Mouse (Mus musculus) forebrain, embryonic 10.5 days (tissue): Measurements from ENCODE around the gene Trim8. TPM values are rescaled to one million over a fixed set of nuclear protein-coding genes. Genes with fewer than 3 reads are reported as not detected.

Source experiments
- DNase-seq: peaks from one replicate; pipeline ENCODE4 v3.0.0-alpha.2; 2017; ENCODE audit warnings: low spot score; ENCODE audit errors: extremely low spot score
- H3K27ac ChIP-seq: fragments of 300-500 bp; sonication (generic); 2 replicates; pipeline ENCODE4 v1.5.1; 2016; ENCODE audit warnings: mild to moderate bottlenecking
- H3K27me3 ChIP-seq: fragments of 300-500 bp; sonication (generic); 2 replicates; pipeline ENCODE4 v1.6.1; 2016; ENCODE audit warnings: mild to moderate bottlenecking; ENCODE audit not compliant: poor library complexity, severe bottlenecking
- H3K36me3 ChIP-seq: fragments of 300-500 bp; sonication (generic); replicated peaks from 2 replicates; pipeline ENCODE4 v1.6.1; 2016; ENCODE audit warnings: mild to moderate bottlenecking, moderate library complexity
- H3K4me1 ChIP-seq: fragments of 300-500 bp; sonication (generic); 2 replicates; pipeline ENCODE4 v1.6.1; 2016
- H3K4me3 ChIP-seq: fragments of 300-500 bp; sonication (generic); 2 replicates; pipeline ENCODE4 v1.5.1; 2016; ENCODE audit warnings: mild to moderate bottlenecking, moderate library complexity
- H3K9me3 ChIP-seq: fragments of 300-500 bp; sonication (generic); 2 replicates; pipeline ENCODE4 v1.6.1; 2016; ENCODE audit warnings: mild to moderate bottlenecking, moderate library complexity
- WGBS: fragments of 180-500 bp; shearing (Covaris S2); methylation state at CpG from one replicate; pipeline ENCODE4 v1.1.7; 2016; 5-methylcytosine and 5-hydroxymethylcytosine counted together
- polyA plus RNA-seq: library from polyadenylated mRNA; unstranded; fragments of >200 nt; fragmentation: Nextera tagmentation; extraction: Ambion mirVana; gene quantifications from 2 replicates; pipeline ENCODE4 v1.2.1, GENCODE M21; 2016

Gene Trim8
- 16.6 and 19.3 TPM in 2 replicates for polyA plus RNA-seq

GRCm38 (mm10) chr19:46501401-46502068, at the start of gene Trim8:
Gene Trim8, plus strand, starts transcription at chr19:46501702.
- peaks cover 58% of the 10 kb centered on the region for H3K4me1 ChIP-seq
- peak within 1 kb of the TSS; percentile 99 for H3K27ac ChIP-seq
- peak within 1 kb of the TSS; percentile 96 for H3K4me3 ChIP-seq
- H3K27me3 ChIP-seq = no peaks in the 10 kb centered on the region
- peaks cover 23% of the 10 kb centered on the region for H3K36me3 ChIP-seq
- under 1% methylated on average over 61 of the region's 64 CpGs for WGBS
- no peaks in the 10 kb centered on the region for H3K9me3 ChIP-seq
- DNase-seq = peak; percentile 89

DNA sequence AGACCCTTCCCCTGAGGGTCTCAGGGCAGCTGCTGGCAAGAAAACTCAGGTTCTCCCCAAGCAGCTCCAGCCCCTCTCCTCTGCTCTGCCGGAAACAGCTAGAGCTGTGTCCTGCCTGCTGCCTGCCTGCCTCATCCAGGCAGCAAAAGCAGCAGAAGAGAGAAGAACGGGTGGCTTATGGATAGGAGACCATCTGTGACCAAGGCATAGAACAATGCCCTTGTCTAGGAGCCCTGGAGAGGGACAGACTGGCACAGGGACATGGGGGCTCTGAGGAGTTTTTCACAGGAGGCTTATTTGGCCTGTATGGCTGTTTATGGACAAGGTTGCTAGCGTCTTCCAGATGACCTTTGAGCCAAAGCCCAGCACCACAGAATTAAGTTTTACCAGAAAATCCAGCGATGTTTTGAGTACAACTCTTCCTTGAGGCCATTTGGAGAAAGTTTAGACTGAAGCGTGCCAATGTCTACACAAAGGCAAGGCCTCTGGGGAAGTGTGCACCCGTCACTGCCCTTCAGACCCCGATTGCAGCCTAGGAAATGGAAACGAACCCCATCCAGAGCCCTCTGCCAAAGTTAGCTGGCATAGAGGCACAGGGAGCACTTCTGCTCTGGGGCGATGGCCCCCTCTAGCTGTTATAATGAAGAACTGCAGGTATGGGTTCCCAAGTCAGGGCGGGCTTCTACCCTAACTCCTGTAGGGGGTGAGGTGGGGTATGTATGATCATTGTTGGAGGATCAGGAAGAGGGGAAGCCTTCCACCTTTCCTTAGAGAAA, 49.3 kb upstream of the Trim8 start:
- Histone ChIP-seq H3K27me3 (no peaks in the 10 kb centered on the region), H3K4me3 (no peak overlapping the region), H3K27ac (peak overlapping the region; percentile 32; the same call in 1 of the 2 replicates), H3K36me3 (peaks cover 73% of the 10 kb centered on the region), H3K4me1 (peaks cover 77% of the 10 kb centered on the region), H3K9me3 (no peaks in the 10 kb centered on the region)
- WGBS = 46% methylated on average over 10 of the region's 10 CpGs
- peak; percentile 35 for DNase-seq

DNA sequence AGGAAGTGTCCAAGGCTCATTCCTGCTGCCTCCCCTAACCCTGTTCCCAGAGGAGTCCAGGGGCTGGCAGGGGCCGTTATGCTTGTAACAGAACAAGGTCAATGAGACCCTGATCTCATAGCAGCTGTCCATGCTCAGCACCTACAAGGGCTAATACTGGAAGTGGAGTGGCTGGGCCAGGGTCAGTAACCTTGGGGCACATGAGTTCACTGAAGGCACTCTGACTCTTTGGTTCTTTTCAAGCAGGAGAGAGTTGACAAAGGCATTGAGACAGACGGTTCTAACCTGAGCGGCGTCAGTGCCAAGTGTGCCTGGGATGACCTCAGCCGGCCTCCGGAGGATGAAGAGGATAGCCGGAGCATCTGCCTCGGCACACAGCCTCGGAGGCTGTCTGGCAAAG, 48.6 kb upstream of the Trim8 start:
- Histone ChIP-seq H3K36me3 (peaks cover 79% of the 10 kb centered on the region), H3K4me3 (no peak overlapping the region), H3K9me3 (no peaks in the 10 kb centered on the region), H3K27me3 (no peaks in the 10 kb centered on the region), H3K27ac (peak overlapping the region; percentile 32; the same call in 1 of the 2 replicates), H3K4me1 (peaks cover 70% of the 10 kb centered on the region)
- WGBS = 90% methylated on average over 9 of the region's 9 CpGs
- no peak for DNase-seq

GRCm38 (mm10) chr19:46454126-46454880, 47.2 kb upstream of the Trim8 start:
- H3K27ac ChIP-seq = peak overlapping the region; percentile 72
- H3K27me3 ChIP-seq = no peaks in the 10 kb centered on the region
- no peak for DNase-seq
- peaks cover 59% of the 10 kb centered on the region for H3K4me1 ChIP-seq
- H3K9me3 ChIP-seq = no peaks in the 10 kb centered on the region
- 82% methylated on average over 20 of the region's 20 CpGs for WGBS
- peaks cover 92% of the 10 kb centered on the region for H3K36me3 ChIP-seq
- H3K4me3 ChIP-seq = no peak overlapping the region

GRCm38 (mm10) chr19:46455032-46455431, 46.5 kb upstream of the Trim8 start:
- H3K27me3 ChIP-seq = no peaks in the 10 kb centered on the region
- H3K4me3 ChIP-seq = no peak overlapping the region; the same call in 1 of the 2 replicates
- peak overlapping the region; percentile 72 for H3K27ac ChIP-seq
- no peak for DNase-seq
- WGBS = 84% methylated on average over 1 of the region's 1 CpGs
- no peaks in the 10 kb centered on the region for H3K9me3 ChIP-seq
- H3K4me1 ChIP-seq = peaks cover 51% of the 10 kb centered on the region
- peaks cover 95% of the 10 kb centered on the region for H3K36me3 ChIP-seq

DNA sequence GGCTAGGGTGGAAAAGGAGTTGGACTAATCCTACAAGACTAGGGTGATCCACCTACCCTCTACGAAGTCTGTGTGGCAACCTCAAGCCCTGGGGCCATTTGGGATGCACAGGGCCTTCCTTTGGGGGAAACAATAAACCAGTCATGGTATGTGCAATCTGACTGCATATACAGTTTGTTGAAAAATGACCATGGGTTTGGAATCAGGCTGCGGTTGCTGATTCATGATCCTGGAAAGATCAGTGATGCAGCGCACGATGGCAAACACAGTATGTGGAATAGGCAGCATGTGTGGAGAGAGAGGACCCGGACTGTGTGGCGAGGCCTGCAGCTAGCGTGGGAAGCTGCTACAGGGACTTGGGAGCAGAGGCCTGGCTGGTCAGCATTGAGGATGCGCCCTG, 45.9 kb upstream of the Trim8 start:
- no peaks in the 10 kb centered on the region for H3K27me3 ChIP-seq
- DNase-seq = no peak
- peaks cover 50% of the 10 kb centered on the region for H3K4me1 ChIP-seq
- H3K4me3 ChIP-seq = no peak overlapping the region
- peaks cover 95% of the 10 kb centered on the region for H3K36me3 ChIP-seq
- 95% methylated on average over 8 of the region's 8 CpGs for WGBS
- H3K9me3 ChIP-seq = no peaks in the 10 kb centered on the region
- H3K27ac ChIP-seq = peak overlapping the region; percentile 72

- Histone ChIP-seq H3K27me3 (no peaks in the 10 kb centered on the region), H3K4me1 (peaks cover 49% of the 10 kb centered on the region), H3K4me3 (no peak overlapping the region), H3K9me3 (no peaks in the 10 kb centered on the region), H3K36me3 (peaks cover 95% of the 10 kb centered on the region), H3K27ac (peak overlapping the region; percentile 72)
- 92% methylated on average over 5 of the region's 5 CpGs for WGBS
- DNase-seq = no peak
Observed at GRCm38 (mm10) chr19:46456018-46456735, 45.3 kb upstream of the Trim8 start.

- peak overlapping the region; percentile 44; the same call in 1 of the 2 replicates for H3K27ac ChIP-seq
- no peak for DNase-seq
- no peak overlapping the region for H3K4me3 ChIP-seq
- H3K27me3 ChIP-seq = no peaks in the 10 kb centered on the region
- WGBS = 85% methylated on average over 5 of the region's 5 CpGs
- no peaks in the 10 kb centered on the region for H3K9me3 ChIP-seq
- H3K4me1 ChIP-seq = peaks cover 34% of the 10 kb centered on the region
- H3K36me3 ChIP-seq = peaks cover 98% of the 10 kb centered on the region
Observed at GRCm38 (mm10) chr19:46457798-46458197, 43.7 kb upstream of the Trim8 start.

DNA sequence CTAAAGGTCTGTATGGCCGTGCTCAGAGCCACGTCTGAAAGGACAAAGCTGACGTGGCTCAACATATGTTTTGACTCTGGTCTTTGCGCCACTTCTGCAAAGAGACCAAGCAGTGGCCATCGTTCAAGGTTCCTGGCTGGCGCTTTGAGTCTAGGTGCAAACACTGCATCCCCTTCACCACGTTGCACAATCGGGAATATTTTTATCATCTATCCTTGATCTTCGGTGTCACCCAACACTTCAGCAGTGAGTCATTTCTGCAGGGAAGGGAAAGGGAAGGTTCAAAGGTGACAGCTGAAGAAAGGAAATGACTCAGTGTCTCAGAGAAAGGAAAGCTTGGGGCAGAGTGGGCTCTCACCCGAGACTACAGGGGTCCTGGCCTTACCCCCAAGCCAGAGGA, 42.2 kb upstream of the Trim8 start:
- H3K9me3 ChIP-seq = no peaks in the 10 kb centered on the region
- no peaks in the 10 kb centered on the region for H3K27me3 ChIP-seq
- H3K4me3 ChIP-seq = no peak overlapping the region
- 91% methylated on average over 10 of the region's 10 CpGs for WGBS
- peaks cover 92% of the 10 kb centered on the region for H3K36me3 ChIP-seq
- H3K4me1 ChIP-seq = peaks cover 23% of the 10 kb centered on the region
- H3K27ac ChIP-seq = 0 out of 2 replicates have a peak overlapping the region, but pooled peaks have one; percentile 40
- no peak for DNase-seq

DNA sequence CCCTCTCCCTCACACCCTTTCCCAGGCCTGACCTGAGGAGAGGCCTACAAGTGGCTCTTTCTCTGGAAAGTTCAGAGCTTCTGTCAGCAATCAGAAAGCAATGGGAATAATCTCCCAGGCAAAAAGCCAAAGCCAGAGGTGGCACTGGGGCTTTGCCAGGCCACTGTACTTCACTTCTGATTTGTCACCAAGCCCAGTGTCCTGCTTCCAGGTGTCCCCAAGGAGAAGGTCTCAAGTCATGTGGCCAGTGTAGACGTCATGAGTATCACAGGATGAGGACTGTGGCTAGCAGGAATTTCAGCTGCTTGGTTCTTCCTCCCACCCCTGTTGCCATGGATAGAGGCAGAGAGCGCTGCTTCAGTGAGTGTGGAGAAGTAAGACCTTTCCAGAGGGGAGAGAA, 41.6 kb upstream of the Trim8 start:
- Histone ChIP-seq H3K27ac (no peak overlapping the region), H3K36me3 (peaks cover 86% of the 10 kb centered on the region), H3K27me3 (no peaks in the 10 kb centered on the region), H3K4me3 (no peak overlapping the region), H3K9me3 (no peaks in the 10 kb centered on the region), H3K4me1 (peaks cover 17% of the 10 kb centered on the region)
- no peak for DNase-seq
- WGBS = 93% methylated on average over 2 of the region's 2 CpGs

DNA sequence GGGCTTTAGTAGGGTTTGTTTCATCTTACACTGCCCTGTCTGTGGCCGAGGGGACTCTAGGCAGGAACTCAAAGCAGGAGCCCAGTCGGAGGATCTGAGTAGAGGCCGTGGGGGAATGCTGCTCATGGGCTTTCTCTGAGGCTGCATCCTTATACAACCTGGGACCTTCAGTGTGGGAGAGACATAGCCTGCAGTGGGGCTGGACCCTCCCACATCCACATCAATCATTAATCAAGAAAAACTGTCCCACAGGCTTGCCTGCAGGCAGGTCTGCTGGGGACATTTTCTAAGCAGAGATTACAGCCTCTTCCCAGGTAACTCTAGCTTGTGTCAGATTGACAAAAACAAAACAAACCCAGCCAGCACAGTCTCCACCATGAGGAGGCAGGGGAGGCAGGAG, 38.9 kb upstream of the Trim8 start:
- no peak overlapping the region for H3K4me3 ChIP-seq
- no peak overlapping the region for H3K27ac ChIP-seq
- DNase-seq = no peak
- peaks cover 69% of the 10 kb centered on the region for H3K36me3 ChIP-seq
- H3K4me1 ChIP-seq = no peaks in the 10 kb centered on the region; the same call in 1 of the 2 replicates
- no peaks in the 10 kb centered on the region for H3K9me3 ChIP-seq
- WGBS = 85% methylated on average over 3 of the region's 3 CpGs
- H3K27me3 ChIP-seq = no peaks in the 10 kb centered on the region

- WGBS = 94% methylated on average over 4 of the region's 4 CpGs
- Histone ChIP-seq H3K4me1 (no peaks in the 10 kb centered on the region; the same call in 1 of the 2 replicates), H3K27ac (no peak overlapping the region), H3K36me3 (peaks cover 69% of the 10 kb centered on the region), H3K27me3 (no peaks in the 10 kb centered on the region), H3K9me3 (no peaks in the 10 kb centered on the region), H3K4me3 (no peak overlapping the region)
- DNase-seq = no peak
Observed at GRCm38 (mm10) chr19:46463446-46463845, 38.1 kb upstream of the Trim8 start.
